In the genomic region with DNA sequence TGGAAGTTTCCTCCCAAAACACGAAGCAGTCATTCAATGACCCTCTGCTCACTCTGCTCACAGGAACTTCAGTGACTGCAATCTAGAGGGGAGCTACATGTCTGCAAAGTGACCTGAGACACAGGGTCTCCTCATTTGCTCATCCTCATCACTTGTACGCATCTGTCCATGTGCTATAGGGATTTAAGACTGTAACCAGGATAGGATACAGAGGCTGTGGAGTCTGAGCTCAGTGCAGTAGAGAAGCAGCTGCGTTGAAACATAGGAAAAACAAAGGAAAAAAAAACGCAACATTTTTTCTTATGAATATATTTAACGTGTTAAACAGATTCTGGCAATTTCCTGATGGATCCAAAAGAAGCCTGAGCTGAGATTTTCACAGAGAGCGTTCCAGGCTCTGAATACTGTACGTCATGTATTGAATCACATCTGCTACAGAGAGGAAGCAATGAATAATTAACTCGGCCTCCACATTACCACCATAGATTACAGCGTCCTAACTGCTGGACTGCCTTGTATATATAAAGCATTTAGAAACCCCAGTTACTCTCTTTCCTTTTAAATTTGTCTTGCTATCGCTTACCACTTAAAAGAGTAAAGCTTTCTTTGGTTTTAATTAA, we compare ENCODE assay signal across 14 mouse cellular contexts.
DNase-seq lines count a peak whose midpoint lies in the region; ATAC-seq lines count a peak whose summit lies in the region.
"Had no signal": no experiment of that assay in that cellular context is flagged by ENCODE, and none has a peak within 500 bp of the region (broad histone marks: within the 10 kb centered on the region; RNA-seq: fewer than 3 reads in every experiment).

No protein-coding gene starts in this region.

- H3K4me1 ChIP-seq in midbrain, embryonic 12.5 days: no peaks in the 10 kb centered on the region
- no peaks in the 10 kb centered on the region for H3K4me1 ChIP-seq in midbrain, embryonic 10.5 days
- H3K4me1 ChIP-seq in forebrain, embryonic 15.5 days: peaks cover 23% of the 10 kb centered on the region
- no peaks in the 10 kb centered on the region; the same call in 1 of the 2 replicates for H3K4me1 ChIP-seq in hindbrain, embryonic 16.5 days (ENCODE audit: control insufficient read depth, insufficient read depth, low read depth, low read length)
- no peaks in the 10 kb centered on the region for H3K4me1 ChIP-seq in midbrain, embryonic 16.5 days (ENCODE audit: control insufficient read depth, insufficient read depth, low read length)
- no peaks in the 10 kb centered on the region for H3K4me1 ChIP-seq in heart, embryonic 12.5 days (replicated peaks)

- no peak for DNase-seq in midbrain, embryonic 10.5 days (ENCODE audit: low spot score)
- no peak for DNase-seq in adrenal gland, adult (ENCODE audit: inconsistent age in 2 of 2, low spot score in 1 of 2)
- DNase-seq: gastrocnemius, adult 2 months; kidney, adult 8-10 months; lung, postnatal 10 days; thymus, postnatal 4 days had no signal

- no peaks in the 10 kb centered on the region for H3K36me3 ChIP-seq in midbrain, embryonic 12.5 days
- H3K36me3 ChIP-seq in midbrain, embryonic 10.5 days: no peaks in the 10 kb centered on the region
- H3K36me3 ChIP-seq in forebrain, embryonic 15.5 days: no peaks in the 10 kb centered on the region
- H3K36me3 ChIP-seq in hindbrain, embryonic 16.5 days (ENCODE audit: control insufficient read depth, insufficient read depth, low read length): no peaks in the 10 kb centered on the region
- no peaks in the 10 kb centered on the region for H3K36me3 ChIP-seq in midbrain, embryonic 16.5 days (ENCODE audit: control insufficient read depth, insufficient read depth, low read length)
- no peaks in the 10 kb centered on the region for H3K36me3 ChIP-seq in heart, embryonic 12.5 days
- H3K36me3 ChIP-seq: limb, embryonic 13.5 days had no signal

- H3K9me3 ChIP-seq in midbrain, embryonic 12.5 days: no peaks in the 10 kb centered on the region
- no peaks in the 10 kb centered on the region for H3K9me3 ChIP-seq in midbrain, embryonic 10.5 days (replicated peaks)
- no peaks in the 10 kb centered on the region for H3K9me3 ChIP-seq in forebrain, embryonic 15.5 days
- no peaks in the 10 kb centered on the region for H3K9me3 ChIP-seq in hindbrain, embryonic 16.5 days (ENCODE audit: control insufficient read depth, low read length)
- H3K9me3 ChIP-seq in midbrain, embryonic 16.5 days (replicated peaks; ENCODE audit: control insufficient read depth, low read length, poor library complexity, severe bottlenecking): no peaks in the 10 kb centered on the region
- H3K9me3 ChIP-seq in heart, embryonic 12.5 days (replicated peaks): no peaks in the 10 kb centered on the region
- H3K9me3 ChIP-seq: limb, embryonic 13.5 days had no signal

- H3K9ac ChIP-seq in midbrain, embryonic 12.5 days (replicated peaks): no peak overlapping the region
- H3K9ac ChIP-seq in forebrain, embryonic 15.5 days (replicated peaks): no peak overlapping the region
- no peak overlapping the region for H3K9ac ChIP-seq in hindbrain, embryonic 16.5 days (ENCODE audit: low read depth, low read length)
- H3K9ac ChIP-seq in midbrain, embryonic 16.5 days (ENCODE audit: low read depth, low read length): no peak overlapping the region
- no peak overlapping the region for H3K9ac ChIP-seq in heart, embryonic 12.5 days
- H3K9ac ChIP-seq: limb, embryonic 13.5 days had no signal

- H3K4me2 ChIP-seq in midbrain, embryonic 12.5 days (replicated peaks): no peak overlapping the region
- no peak overlapping the region; the same call in 1 of the 2 replicates for H3K4me2 ChIP-seq in forebrain, embryonic 15.5 days (replicated peaks)
- H3K4me2 ChIP-seq in hindbrain, embryonic 16.5 days (ENCODE audit: low read length): no peak overlapping the region
- H3K4me2 ChIP-seq in midbrain, embryonic 16.5 days (ENCODE audit: low read length): no peak overlapping the region
- no peak overlapping the region for H3K4me2 ChIP-seq in heart, embryonic 12.5 days
- H3K4me2 ChIP-seq: limb, embryonic 13.5 days had no signal

- WGBS in midbrain, embryonic 12.5 days: 78% methylated on average over 10 of the region's 10 CpGs
- WGBS in midbrain, embryonic 10.5 days: 86% methylated on average over 10 of the region's 10 CpGs
- WGBS in forebrain, embryonic 15.5 days: 30% methylated on average over 10 of the region's 10 CpGs
- whole genome bisulfite sequencing in hindbrain, embryonic 16.5 days: 55% methylated on average over 10 of the region's 10 CpGs
- 61% methylated on average over 10 of the region's 10 CpGs for WGBS in midbrain, embryonic 16.5 days
- WGBS in heart, embryonic 12.5 days: 69% methylated on average over 10 of the region's 10 CpGs

- ATAC-seq in midbrain, embryonic 12.5 days (ENCODE audit: low FRiP score, low read depth): 0 out of 2 replicates have a peak, but pooled peaks have one; percentile 56
- peak; percentile 95 for ATAC-seq in forebrain, embryonic 15.5 days (replicated peaks)
- ATAC-seq in hindbrain, embryonic 16.5 days: peak; percentile 76; the same call in 1 of the 2 replicates
- ATAC-seq in midbrain, embryonic 16.5 days: peak; percentile 83
- ATAC-seq in inflammation-experienced regulatory T-cells, adult 6 months: no peak
- no peak for ATAC-seq in heart, embryonic 12.5 days (ENCODE audit: insufficient number of reproducible peaks, low FRiP score)
- ATAC-seq: activated CD4-positive, CD25-positive, alpha-beta regulatory T cell, adult 4 months had no signal

- H3K27ac ChIP-seq in midbrain, embryonic 12.5 days (replicated peaks): no peak overlapping the region
- H3K27ac ChIP-seq in midbrain, embryonic 10.5 days (replicated peaks): no peak overlapping the region
- peak overlapping the region; percentile 94 for H3K27ac ChIP-seq in forebrain, embryonic 15.5 days (replicated peaks)
- peak overlapping the region; percentile 10; the same call in 1 of the 2 replicates for H3K27ac ChIP-seq in hindbrain, embryonic 16.5 days (ENCODE audit: low read depth, low read length)
- H3K27ac ChIP-seq in midbrain, embryonic 16.5 days (ENCODE audit: low read length): no peak overlapping the region
- H3K27ac ChIP-seq in heart, embryonic 12.5 days (ENCODE audit: poor library complexity, severe bottlenecking): no peak overlapping the region
- H3K27ac ChIP-seq: gastrocnemius, adult 2 months; limb, embryonic 13.5 days had no signal

- no peak overlapping the region for H3K4me3 ChIP-seq in midbrain, embryonic 12.5 days
- no peak overlapping the region for H3K4me3 ChIP-seq in midbrain, embryonic 10.5 days
- H3K4me3 ChIP-seq in forebrain, embryonic 15.5 days: no peak overlapping the region
- H3K4me3 ChIP-seq in hindbrain, embryonic 16.5 days (ENCODE audit: low read length): no peak overlapping the region
- H3K4me3 ChIP-seq in midbrain, embryonic 16.5 days (ENCODE audit: low read depth, low read length): no peak overlapping the region
- no peak overlapping the region for H3K4me3 ChIP-seq in heart, embryonic 12.5 days
- H3K4me3 ChIP-seq: gastrocnemius, adult 2 months; limb, embryonic 13.5 days had no signal

- no peaks in the 10 kb centered on the region for H3K27me3 ChIP-seq in midbrain, embryonic 12.5 days
- no peaks in the 10 kb centered on the region for H3K27me3 ChIP-seq in midbrain, embryonic 10.5 days (ENCODE audit: low read depth, poor library complexity, severe bottlenecking)
- H3K27me3 ChIP-seq in forebrain, embryonic 15.5 days: no peaks in the 10 kb centered on the region
- H3K27me3 ChIP-seq in hindbrain, embryonic 16.5 days (replicated peaks; ENCODE audit: control insufficient read depth, insufficient read depth, low read length): no peaks in the 10 kb centered on the region
- H3K27me3 ChIP-seq in midbrain, embryonic 16.5 days (ENCODE audit: control insufficient read depth, insufficient read depth, low read depth, low read length): no peaks in the 10 kb centered on the region
- H3K27me3 ChIP-seq in heart, embryonic 12.5 days (replicated peaks): no peaks in the 10 kb centered on the region
- H3K27me3 ChIP-seq: limb, embryonic 13.5 days had no signal

Comparison
In these comparisons a context has a peak if more than half of its experiments do, and no peak if none do; other contexts are left out.
1. ATAC-seq: peak in midbrain, embryonic 12.5 days (single experiment), forebrain, embryonic 15.5 days (single experiment), hindbrain, embryonic 16.5 days (single experiment) and midbrain, embryonic 16.5 days (single experiment); none in inflammation-experienced regulatory T-cells, adult 6 months (single experiment) and heart, embryonic 12.5 days (single experiment).
2. H3K27ac ChIP-seq: peak in forebrain, embryonic 15.5 days (single experiment) and hindbrain, embryonic 16.5 days (single experiment); none in midbrain, embryonic 12.5 days (single experiment), midbrain, embryonic 10.5 days (single experiment), midbrain, embryonic 16.5 days (single experiment) and heart, embryonic 12.5 days (single experiment).